Mouse (Mus musculus) megakaryocyte, embryonic 14.5 days (primary cell): ENCODE measurements around the gene Hexb. TPM values are rescaled to one million over a fixed set of nuclear protein-coding genes. Genes with fewer than 3 reads are reported as not detected.

Source experiments
- H3K27me3 ChIP-seq: replicated peaks from 2 replicates; pipeline ENCODE3; 2012; ENCODE audit warnings: inconsistent platforms
- H3K36me3 ChIP-seq: replicated peaks from 2 replicates; pipeline ENCODE3; 2012; ENCODE audit warnings: low read length, inconsistent platforms, mixed read lengths
- H3K4me1 ChIP-seq: 2 replicates; pipeline ENCODE4 v1.6.1; 2012; ENCODE audit warnings: inconsistent platforms
- H3K4me3 ChIP-seq: replicated peaks from 2 replicates; pipeline ENCODE3; 2012; ENCODE audit warnings: moderate library complexity, mild to moderate bottlenecking, inconsistent platforms
- H3K9me3 ChIP-seq: 2 replicates; pipeline ENCODE4 v1.6.1; 2012; ENCODE audit warnings: inconsistent platforms
- FLI1 ChIP-seq: IDR thresholded peaks from 2 replicates; pipeline ENCODE4 v1.6.1; 2012; ENCODE audit warnings: low read length, inconsistent platforms, mixed read lengths
- GATA1 ChIP-seq: IDR thresholded peaks from 3 replicates; pipeline ENCODE4 v1.6.1; 2012; ENCODE audit warnings: mixed read lengths, low read length, inconsistent platforms, borderline replicate concordance
- polyA plus RNA-seq: library from polyadenylated mRNA; stranded (reverse); fragments of >175 nt; gene quantifications from 2 replicates; pipeline ENCODE4 v1.2.3, GENCODE M21; 2012; ENCODE audit warnings: low replicate concordance; ENCODE audit not compliant: insufficient read depth

Hexb gene
- polyA plus RNA-seq, 1 experiment = 9.3 TPM

- H3K9me3 ChIP-seq = no peaks in the 10 kb centered on the region
- TF ChIP-seq GATA1 (no peak), FLI1 (no peak)
- H3K27me3 ChIP-seq = peaks cover 22% of the 10 kb centered on the region
- no peaks in the 10 kb centered on the region for H3K36me3 ChIP-seq
- no peak overlapping the region for H3K4me3 ChIP-seq
- H3K4me1 ChIP-seq = no peaks in the 10 kb centered on the region
These were observed 27.0 kb upstream of the Hexb start for GRCm38 (mm10) chr13:97225130-97225529.

GRCm38 (mm10) chr13:97224341-97224982 lies 26.3 kb upstream of the Hexb start:
- H3K9me3 ChIP-seq = no peaks in the 10 kb centered on the region
- TF ChIP-seq FLI1 = no peak
- no peak for TF ChIP-seq GATA1
- peaks cover 22% of the 10 kb centered on the region for H3K27me3 ChIP-seq
- H3K4me1 ChIP-seq = no peaks in the 10 kb centered on the region
- no peaks in the 10 kb centered on the region for H3K36me3 ChIP-seq
- H3K4me3 ChIP-seq = no peak overlapping the region

GRCm38 (mm10) chr13:97223856-97224255 lies 25.7 kb upstream of the Hexb start:
- Histone ChIP-seq H3K4me3 (no peak overlapping the region), H3K4me1 (no peaks in the 10 kb centered on the region), H3K9me3 (no peaks in the 10 kb centered on the region), H3K27me3 (peaks cover 20% of the 10 kb centered on the region), H3K36me3 (no peaks in the 10 kb centered on the region)
- no peak for TF ChIP-seq GATA1
- no peak for TF ChIP-seq FLI1

- Histone ChIP-seq H3K36me3 (no peaks in the 10 kb centered on the region), H3K27me3 (peaks cover 16% of the 10 kb centered on the region), H3K9me3 (0 out of 2 replicates have a peak, but pooled peaks cover 3% of the 10 kb centered on the region), H3K4me1 (no peaks in the 10 kb centered on the region), H3K4me3 (no peak overlapping the region)
- TF ChIP-seq FLI1 (no peak), GATA1 (no peak)
These were observed 21.9 kb upstream of the Hexb start for GRCm38 (mm10) chr13:97220022-97220421.

GRCm38 (mm10) chr13:97216196-97216595 lies 18.0 kb upstream of the Hexb start:
- Histone ChIP-seq H3K4me3 (no peak overlapping the region), H3K4me1 (no peaks in the 10 kb centered on the region), H3K27me3 (peaks cover 12% of the 10 kb centered on the region), H3K36me3 (no peaks in the 10 kb centered on the region), H3K9me3 (0 out of 2 replicates have a peak, but pooled peaks cover 3% of the 10 kb centered on the region)
- no peak for TF ChIP-seq FLI1
- TF ChIP-seq GATA1 = no peak

GRCm38 (mm10) chr13:97215563-97215962 lies 17.4 kb upstream of the Hexb start:
- Histone ChIP-seq H3K4me3 (no peak overlapping the region), H3K9me3 (peaks cover 6% of the 10 kb centered on the region), H3K4me1 (no peaks in the 10 kb centered on the region), H3K36me3 (no peaks in the 10 kb centered on the region), H3K27me3 (peaks cover 12% of the 10 kb centered on the region)
- TF ChIP-seq FLI1 = no peak
- TF ChIP-seq GATA1 = no peak

GRCm38 (mm10) chr13:97214583-97215268 lies 16.6 kb upstream of the Hexb start:
- H3K4me3 ChIP-seq = no peak overlapping the region
- H3K9me3 ChIP-seq = peaks cover 14% of the 10 kb centered on the region
- TF ChIP-seq FLI1 = no peak
- peaks cover 13% of the 10 kb centered on the region for H3K27me3 ChIP-seq
- no peaks in the 10 kb centered on the region for H3K4me1 ChIP-seq
- no peaks in the 10 kb centered on the region for H3K36me3 ChIP-seq

- no peaks in the 10 kb centered on the region for H3K36me3 ChIP-seq
- TF ChIP-seq GATA1 = no peak
- no peak for TF ChIP-seq FLI1
- peaks cover 32% of the 10 kb centered on the region for H3K4me1 ChIP-seq
- peaks cover 3% of the 10 kb centered on the region for H3K27me3 ChIP-seq
- peaks cover 12% of the 10 kb centered on the region for H3K9me3 ChIP-seq
- H3K4me3 ChIP-seq = no peak overlapping the region
These were observed 10.4 kb upstream of the Hexb start for GRCm38 (mm10) chr13:97208500-97209010.

GRCm38 (mm10) chr13:97208112-97208478 lies 9.9 kb upstream of the Hexb start:
- H3K4me3 ChIP-seq = peak overlapping the region; percentile 72
- peaks cover 36% of the 10 kb centered on the region for H3K4me1 ChIP-seq
- no peaks in the 10 kb centered on the region for H3K36me3 ChIP-seq
- H3K27me3 ChIP-seq = peaks cover 2% of the 10 kb centered on the region
- TF ChIP-seq GATA1 (no peak), FLI1 (no peak)
- H3K9me3 ChIP-seq = peaks cover 12% of the 10 kb centered on the region

GRCm38 (mm10) chr13:97207472-97208111 lies 9.4 kb upstream of the Hexb start:
- Histone ChIP-seq H3K4me1 (peaks cover 38% of the 10 kb centered on the region), H3K27me3 (peaks cover 2% of the 10 kb centered on the region), H3K4me3 (peak overlapping the region; percentile 72), H3K9me3 (peaks cover 12% of the 10 kb centered on the region), H3K36me3 (no peaks in the 10 kb centered on the region)
- TF ChIP-seq GATA1 = no peak
- no peak for TF ChIP-seq FLI1
